Comparison of ENCODE assay signal across 8 mouse cellular contexts in the genomic region with DNA sequence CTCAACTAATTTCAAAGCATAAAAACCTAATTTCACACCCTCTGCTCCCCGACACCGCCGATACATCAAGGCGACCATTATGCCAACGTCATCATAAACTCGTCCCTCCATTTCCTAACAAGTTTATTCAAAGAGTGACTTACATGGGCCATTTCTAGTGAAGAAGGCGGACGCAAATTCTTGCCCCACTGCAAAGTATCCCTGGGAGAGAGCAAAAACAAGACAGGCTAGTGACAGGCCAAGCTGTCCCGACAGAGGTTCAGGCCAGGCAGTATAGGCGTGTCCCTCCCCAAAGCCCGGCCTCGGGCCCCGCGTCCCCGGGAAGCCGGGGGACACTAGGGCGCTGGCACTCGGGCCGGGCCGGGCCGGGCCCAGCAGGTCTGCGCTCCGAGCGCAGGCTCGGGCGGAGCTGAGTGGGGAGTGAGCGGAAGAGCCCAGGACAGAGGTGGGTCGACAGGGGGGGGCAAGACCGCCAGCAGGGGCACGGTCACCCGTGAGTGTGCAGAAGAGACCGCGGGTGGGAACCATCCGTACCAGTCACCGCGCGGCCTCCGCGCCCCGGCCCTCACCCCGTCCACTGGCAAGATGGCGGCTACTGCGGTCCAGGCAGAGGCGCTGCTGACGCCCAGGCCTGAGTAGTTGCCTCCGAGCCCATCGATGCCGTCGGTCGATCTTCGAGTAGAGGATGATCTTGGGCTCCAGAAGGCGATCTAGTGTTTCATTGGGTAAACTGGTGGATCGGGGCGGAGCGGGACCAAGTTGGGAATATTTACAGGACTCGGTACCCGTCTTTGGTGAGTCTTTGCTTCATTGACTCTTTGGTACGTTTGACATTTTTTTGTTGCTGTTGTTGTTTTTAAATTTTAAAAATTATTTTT. TPM values are rescaled to one million over a fixed set of nuclear protein-coding genes. Genes with fewer than 3 reads are reported as not detected.
A peak's percentile ranks its signal among the peaks of the same experiment; 100 is the strongest.
DNase-seq lines count a peak whose midpoint lies in the region; ATAC-seq and TF ChIP-seq lines count a peak whose summit lies in the region.

Gene Mmadhc, minus strand, starts transcription at position 693 of the 878 bp plus-strand sequence.

- H3K36me3 ChIP-seq in embryonic facial prominence, embryonic 11.5 days (replicated peaks; ENCODE audit: control insufficient read depth, insufficient read depth, low read depth, low read length) = no peaks in the 10 kb centered on the region
- H3K36me3 ChIP-seq in limb, embryonic 12.5 days = peaks cover 7% of the 10 kb centered on the region
- no peaks in the 10 kb centered on the region for H3K36me3 ChIP-seq in midbrain, embryonic 15.5 days (replicated peaks)
- no peaks in the 10 kb centered on the region for H3K36me3 ChIP-seq in spleen, adult 2 months (ENCODE audit: control insufficient read depth, insufficient read depth, low read length)

- WGBS in embryonic facial prominence, embryonic 11.5 days = under 1% methylated on average over 58 of the region's 58 CpGs
- WGBS in limb, embryonic 12.5 days = under 1% methylated on average over 57 of the region's 58 CpGs
- under 1% methylated on average over 58 of the region's 58 CpGs for WGBS in midbrain, embryonic 15.5 days
- WGBS in spleen, adult 2 months = under 1% methylated on average over 58 of the region's 58 CpGs

- no peak for TF ChIP-seq CTCF in spleen, adult 2 months (IDR thresholded peaks at IDR 0.05; ENCODE audit: extremely low read depth, insufficient read depth, insufficient read length, insufficient replicate concordance)

- ATAC-seq in embryonic facial prominence, embryonic 11.5 days (replicated peaks; ENCODE audit: insufficient number of reproducible peaks, low FRiP score, low TSS enrichment, low read depth) = peak; percentile 95
- peak; percentile 92 for ATAC-seq in granulocyte monocyte progenitor cell, adult 5-6 weeks (replicated peaks; ENCODE audit: poor library complexity, severe bottlenecking)
- peak; percentile 96 for ATAC-seq in limb, embryonic 12.5 days (ENCODE audit: insufficient number of reproducible peaks, insufficient read depth, low FRiP score, low TSS enrichment, low read depth)
- peak; percentile 97 for ATAC-seq in midbrain, embryonic 15.5 days (replicated peaks)

- peak within 1 kb of the TSS; percentile 72 for H3K4me2 ChIP-seq in embryonic facial prominence, embryonic 11.5 days (ENCODE audit: low read depth, low read length)
- H3K4me2 ChIP-seq in limb, embryonic 12.5 days = peak within 1 kb of the TSS; percentile 80
- H3K4me2 ChIP-seq in midbrain, embryonic 15.5 days = peak within 1 kb of the TSS; percentile 64

- peak within 1 kb of the TSS; percentile 94 for H3K9ac ChIP-seq in embryonic facial prominence, embryonic 11.5 days (replicated peaks; ENCODE audit: low read length)
- H3K9ac ChIP-seq in limb, embryonic 12.5 days (replicated peaks) = peak within 1 kb of the TSS; percentile 87
- peak within 1 kb of the TSS; percentile 72 for H3K9ac ChIP-seq in midbrain, embryonic 15.5 days

- no peaks in the 10 kb centered on the region for H3K4me1 ChIP-seq in embryonic facial prominence, embryonic 11.5 days (ENCODE audit: control insufficient read depth, insufficient read depth, low read length)
- H3K4me1 ChIP-seq in limb, embryonic 12.5 days (replicated peaks) = peaks cover 24% of the 10 kb centered on the region
- H3K4me1 ChIP-seq in midbrain, embryonic 15.5 days = peaks cover 27% of the 10 kb centered on the region
- H3K4me1 ChIP-seq in spleen, adult 2 months (ENCODE audit: control insufficient read depth, insufficient read depth, insufficient read length) = peaks cover 6% of the 10 kb centered on the region

- H3K27me3 ChIP-seq in embryonic facial prominence, embryonic 11.5 days (ENCODE audit: control insufficient read depth, insufficient read depth, low read length) = no peaks in the 10 kb centered on the region
- H3K27me3 ChIP-seq in limb, embryonic 12.5 days = no peaks in the 10 kb centered on the region
- no peaks in the 10 kb centered on the region for H3K27me3 ChIP-seq in midbrain, embryonic 15.5 days (replicated peaks)
- no peaks in the 10 kb centered on the region for H3K27me3 ChIP-seq in spleen, adult 2 months (ENCODE audit: control insufficient read depth, insufficient read depth, low read length)

- peak; percentile 91 for DNase-seq in layer of hippocampus, adult 11-12 months (ENCODE audit: low spot score)
- no peak for DNase-seq in layer of hippocampus, adult 9-10 months (ENCODE audit: low spot score)
- peak; percentile 97 for DNase-seq in embryonic facial prominence, embryonic 11.5 days (ENCODE audit: low spot score)
- peak; percentile 93 for DNase-seq in kidney, adult 11 months
- DNase-seq in spleen, adult 2 months (ENCODE audit: low read depth in 1 of 2, low spot score in 2 of 2) = peak; percentile 81 to 92

- H3K9me3 ChIP-seq in embryonic facial prominence, embryonic 11.5 days (replicated peaks; ENCODE audit: control insufficient read depth, low read length) = no peaks in the 10 kb centered on the region
- H3K9me3 ChIP-seq in limb, embryonic 12.5 days = no peaks in the 10 kb centered on the region
- no peaks in the 10 kb centered on the region for H3K9me3 ChIP-seq in midbrain, embryonic 15.5 days

- peak; percentile 74; the same call in 1 of the 2 replicates for TF ChIP-seq POLR2A in spleen, adult 2 months (IDR thresholded peaks at IDR 0.05; ENCODE audit: low read depth, low read length)

- peak within 1 kb of the TSS; percentile 84 for H3K27ac ChIP-seq in embryonic facial prominence, embryonic 11.5 days (replicated peaks; ENCODE audit: low read depth, low read length)
- H3K27ac ChIP-seq in limb, embryonic 12.5 days = peak within 1 kb of the TSS; percentile 87
- H3K27ac ChIP-seq in midbrain, embryonic 15.5 days = peak within 1 kb of the TSS; percentile 90
- H3K27ac ChIP-seq in spleen, adult 2 months (ENCODE audit: insufficient read depth, low read length) = peak within 1 kb of the TSS; percentile 93

- H3K4me3 ChIP-seq in embryonic facial prominence, embryonic 11.5 days (ENCODE audit: low read depth, low read length) = peak within 1 kb of the TSS; percentile 91
- H3K4me3 ChIP-seq in limb, embryonic 12.5 days (replicated peaks) = peak within 1 kb of the TSS; percentile 89
- peak within 1 kb of the TSS; percentile 71 for H3K4me3 ChIP-seq in midbrain, embryonic 15.5 days
- H3K4me3 ChIP-seq in spleen, adult 2 months (ENCODE audit: extremely low read depth, insufficient read depth, insufficient read length) = peak within 1 kb of the TSS; percentile 95

RNA-seq across cellular contexts. Expression of gene Mmadhc, which starts in this region (rescaled TPM):
- polyA plus RNA-seq in embryonic facial prominence, embryonic 11.5 days (2014; fragmentation: Nextera tagmentation; extraction: Ambion mirVana) = 170 and 180 TPM in 2 replicates
- 71.5 and 99.2 TPM in 2 replicates for total RNA-seq in granulocyte monocyte progenitor cell, adult 5-6 weeks (2014; fragmentation: Nextera tagmentation)
- 58.5 and 82.6 TPM in 2 replicates for total RNA-seq in granulocyte monocyte progenitor cell, adult 5-6 weeks (2017)
- 167 and 172 TPM in 2 replicates for polyA plus RNA-seq in limb, embryonic 12.5 days (2016; fragmentation: Nextera tagmentation; extraction: Ambion mirVana)
- polyA plus RNA-seq in midbrain, embryonic 15.5 days (2015; fragmentation: Nextera tagmentation; extraction: Ambion mirVana) = 129 and 135 TPM in 2 replicates
- polyA plus RNA-seq in spleen, adult 2 months (2012; rRNA removed) = 18.5 and 29.3 TPM in 2 replicates
